Mouse (Mus musculus): ENCODE data around the gene Stab2. TPM values are rescaled to one million over a fixed set of nuclear protein-coding genes. Genes with fewer than 3 reads are reported as not detected.

The Stab2 gene
- polyA plus RNA-seq, 1 experiment from 2014 or later = 6.3 TPM

GRCm38 (mm10) chr10:87037062-87037461 lies 29.2 kb upstream of the Stab2 start:
- WGBS = 35% methylated on average over 5 of the region's 5 CpGs
- Histone ChIP-seq H3K9me3 (replicated peaks; ENCODE audit: control insufficient read depth, low read length) (no peaks in the 10 kb centered on the region), H3K36me3 (ENCODE audit: control insufficient read depth, insufficient read depth, low read length) (no peaks in the 10 kb centered on the region), H3K27ac (ENCODE audit: low read length) (no peak overlapping the region), H3K9ac (ENCODE audit: low read length) (no peak overlapping the region), H3K4me3 (replicated peaks; ENCODE audit: low read length) (no peak overlapping the region), H3K27me3 (ENCODE audit: control insufficient read depth, insufficient read depth, low read length) (no peaks in the 10 kb centered on the region), H3K4me2 (ENCODE audit: low read depth, low read length) (no peak overlapping the region), H3K4me1 (ENCODE audit: control insufficient read depth, insufficient read depth, low read length) (no peaks in the 10 kb centered on the region)
- no peak for ATAC-seq (ENCODE audit: insufficient read depth, low FRiP score)

GRCm38 (mm10) chr10:87036271-87036703 lies 28.5 kb upstream of the Stab2 start:
- whole genome bisulfite sequencing = 60% methylated on average over 14 of the region's 14 CpGs
- no peak overlapping the region for H3K4me3 ChIP-seq (replicated peaks; ENCODE audit: low read length)
- no peak overlapping the region for H3K27ac ChIP-seq (ENCODE audit: low read length)
- no peak overlapping the region for H3K9ac ChIP-seq (ENCODE audit: low read length)
- no peak for ATAC-seq (ENCODE audit: insufficient read depth, low FRiP score)
- H3K9me3 ChIP-seq (replicated peaks; ENCODE audit: control insufficient read depth, low read length) = no peaks in the 10 kb centered on the region
- no peak overlapping the region for H3K4me2 ChIP-seq (ENCODE audit: low read depth, low read length)
- H3K36me3 ChIP-seq (ENCODE audit: control insufficient read depth, insufficient read depth, low read length) = no peaks in the 10 kb centered on the region
- no peaks in the 10 kb centered on the region for H3K27me3 ChIP-seq (ENCODE audit: control insufficient read depth, insufficient read depth, low read length)
- no peaks in the 10 kb centered on the region for H3K4me1 ChIP-seq (ENCODE audit: control insufficient read depth, insufficient read depth, low read length)

- Histone ChIP-seq H3K4me2 (ENCODE audit: low read depth, low read length) (no peak overlapping the region), H3K9me3 (replicated peaks; ENCODE audit: control insufficient read depth, low read length) (no peaks in the 10 kb centered on the region), H3K36me3 (ENCODE audit: control insufficient read depth, insufficient read depth, low read length) (no peaks in the 10 kb centered on the region), H3K4me3 (replicated peaks; ENCODE audit: low read length) (no peak overlapping the region), H3K4me1 (ENCODE audit: control insufficient read depth, insufficient read depth, low read length) (no peaks in the 10 kb centered on the region), H3K27me3 (ENCODE audit: control insufficient read depth, insufficient read depth, low read length) (no peaks in the 10 kb centered on the region), H3K27ac (ENCODE audit: low read length) (no peak overlapping the region), H3K9ac (ENCODE audit: low read length) (no peak overlapping the region)
- WGBS = 63% methylated on average over 15 of the region's 15 CpGs
- no peak for ATAC-seq (ENCODE audit: insufficient read depth, low FRiP score)
Observed at GRCm38 (mm10) chr10:87035866-87036265, 28.0 kb upstream of the Stab2 start.

- 78% methylated on average over 8 of the region's 8 CpGs for WGBS
- no peak overlapping the region for H3K9ac ChIP-seq (ENCODE audit: low read length)
- no peak for ATAC-seq (ENCODE audit: insufficient read depth, low FRiP score)
Observed at GRCm38 (mm10) chr10:87032768-87033167, 24.9 kb upstream of the Stab2 start.

GRCm38 (mm10) chr10:87024884-87025283 lies 17.1 kb upstream of the Stab2 start:
- Histone ChIP-seq H3K36me3 (ENCODE audit: control insufficient read depth, insufficient read depth, low read length) (no peaks in the 10 kb centered on the region), H3K4me1 (ENCODE audit: control insufficient read depth, insufficient read depth, low read length) (no peaks in the 10 kb centered on the region), H3K27me3 (ENCODE audit: control insufficient read depth, insufficient read depth, low read length) (peaks cover 10% of the 10 kb centered on the region; the same call in 1 of the 2 replicates), H3K9me3 (replicated peaks; ENCODE audit: control insufficient read depth, low read length) (no peaks in the 10 kb centered on the region), H3K27ac (ENCODE audit: low read length) (no peak overlapping the region), H3K9ac (ENCODE audit: low read length) (no peak overlapping the region), H3K4me2 (ENCODE audit: low read depth, low read length) (no peak overlapping the region), H3K4me3 (replicated peaks; ENCODE audit: low read length) (no peak overlapping the region)
- ATAC-seq (ENCODE audit: insufficient read depth, low FRiP score) = peak; percentile 53; the same call in 1 of the 2 replicates
- WGBS = 3% methylated on average over 10 of the region's 10 CpGs

More at GRCm38 (mm10) chr10:87032768-87033167, 24.9 kb upstream of the Stab2 start:
- no peak overlapping the region for H3K27ac ChIP-seq (ENCODE audit: low read length)
- H3K4me3 ChIP-seq (replicated peaks; ENCODE audit: low read length) = no peak overlapping the region
- H3K4me2 ChIP-seq (ENCODE audit: low read depth, low read length) = no peak overlapping the region
- peaks cover 6% of the 10 kb centered on the region; the same call in 1 of the 2 replicates for H3K27me3 ChIP-seq (ENCODE audit: control insufficient read depth, insufficient read depth, low read length)
- no peaks in the 10 kb centered on the region for H3K4me1 ChIP-seq (ENCODE audit: control insufficient read depth, insufficient read depth, low read length)
- H3K36me3 ChIP-seq (ENCODE audit: control insufficient read depth, insufficient read depth, low read length) = no peaks in the 10 kb centered on the region
- no peaks in the 10 kb centered on the region for H3K9me3 ChIP-seq (replicated peaks; ENCODE audit: control insufficient read depth, low read length)

- H3K4me2 ChIP-seq (ENCODE audit: low read depth, low read length) = no peak overlapping the region
- H3K36me3 ChIP-seq (ENCODE audit: control insufficient read depth, insufficient read depth, low read length) = no peaks in the 10 kb centered on the region
- no peaks in the 10 kb centered on the region for H3K9me3 ChIP-seq (replicated peaks; ENCODE audit: control insufficient read depth, low read length)
- H3K27ac ChIP-seq (ENCODE audit: low read length) = no peak overlapping the region
- WGBS = 64% methylated on average over 15 of the region's 16 CpGs
- no peaks in the 10 kb centered on the region for H3K4me1 ChIP-seq (ENCODE audit: control insufficient read depth, insufficient read depth, low read length)
- no peak overlapping the region for H3K4me3 ChIP-seq (replicated peaks; ENCODE audit: low read length)
- no peak overlapping the region for H3K9ac ChIP-seq (ENCODE audit: low read length)
- no peak for ATAC-seq (ENCODE audit: insufficient read depth, low FRiP score)
- 0 out of 2 replicates have a peak, but pooled peaks cover 4% of the 10 kb centered on the region for H3K27me3 ChIP-seq (ENCODE audit: control insufficient read depth, insufficient read depth, low read length)
Observed at GRCm38 (mm10) chr10:87020711-87021110, 12.9 kb upstream of the Stab2 start.

GRCm38 (mm10) chr10:87018876-87019275 lies 11.1 kb upstream of the Stab2 start:
- ATAC-seq (ENCODE audit: insufficient read depth, low FRiP score) = no peak
- no peak overlapping the region for H3K4me2 ChIP-seq (ENCODE audit: low read depth, low read length)
- no peak overlapping the region for H3K4me3 ChIP-seq (replicated peaks; ENCODE audit: low read length)
- H3K27ac ChIP-seq (ENCODE audit: low read length) = no peak overlapping the region
- H3K4me1 ChIP-seq (ENCODE audit: control insufficient read depth, insufficient read depth, low read length) = no peaks in the 10 kb centered on the region
- no peak overlapping the region for H3K9ac ChIP-seq (ENCODE audit: low read length)
- 64% methylated on average over 9 of the region's 9 CpGs for WGBS
- no peaks in the 10 kb centered on the region for H3K9me3 ChIP-seq (replicated peaks; ENCODE audit: control insufficient read depth, low read length)
- H3K36me3 ChIP-seq (ENCODE audit: control insufficient read depth, insufficient read depth, low read length) = no peaks in the 10 kb centered on the region
- H3K27me3 ChIP-seq (ENCODE audit: control insufficient read depth, insufficient read depth, low read length) = 0 out of 2 replicates have a peak, but pooled peaks cover 4% of the 10 kb centered on the region

- H3K9me3 ChIP-seq (replicated peaks; ENCODE audit: control insufficient read depth, low read length) = no peaks in the 10 kb centered on the region
- no peak overlapping the region for H3K4me2 ChIP-seq (ENCODE audit: low read depth, low read length)
- ATAC-seq (ENCODE audit: insufficient read depth, low FRiP score) = peak; percentile 77
- no peak overlapping the region for H3K27ac ChIP-seq (ENCODE audit: low read length)
- H3K27me3 ChIP-seq (ENCODE audit: control insufficient read depth, insufficient read depth, low read length) = no peaks in the 10 kb centered on the region
- H3K4me1 ChIP-seq (ENCODE audit: control insufficient read depth, insufficient read depth, low read length) = no peaks in the 10 kb centered on the region
- 40% methylated on average over 9 of the region's 9 CpGs for whole genome bisulfite sequencing
- no peaks in the 10 kb centered on the region for H3K36me3 ChIP-seq (ENCODE audit: control insufficient read depth, insufficient read depth, low read length)
- no peak overlapping the region for H3K4me3 ChIP-seq (replicated peaks; ENCODE audit: low read length)
- no peak overlapping the region for H3K9ac ChIP-seq (ENCODE audit: low read length)
Observed at GRCm38 (mm10) chr10:87016151-87016692, 8.4 kb upstream of the Stab2 start.

- 38% methylated on average over 5 of the region's 5 CpGs for WGBS
- H3K27ac ChIP-seq (ENCODE audit: low read length) = no peak overlapping the region
Observed at GRCm38 (mm10) chr10:87015403-87015802, 7.6 kb upstream of the Stab2 start.

More at GRCm38 (mm10) chr10:87015403-87015802, 7.6 kb upstream of the Stab2 start:
- ATAC-seq (ENCODE audit: insufficient read depth, low FRiP score) = no peak
- Histone ChIP-seq H3K27me3 (ENCODE audit: control insufficient read depth, insufficient read depth, low read length) (no peaks in the 10 kb centered on the region), H3K36me3 (ENCODE audit: control insufficient read depth, insufficient read depth, low read length) (no peaks in the 10 kb centered on the region), H3K9me3 (replicated peaks; ENCODE audit: control insufficient read depth, low read length) (no peaks in the 10 kb centered on the region), H3K4me3 (replicated peaks; ENCODE audit: low read length) (no peak overlapping the region), H3K4me1 (ENCODE audit: control insufficient read depth, insufficient read depth, low read length) (no peaks in the 10 kb centered on the region), H3K9ac (ENCODE audit: low read length) (no peak overlapping the region), H3K4me2 (ENCODE audit: low read depth, low read length) (no peak overlapping the region)

Data from stomach, embryonic 16.5 days (tissue).